Mouse (Mus musculus): ENCODE results near the gene Cog3.

Cog3 gene

GRCm38 (mm10) chr14:75707771-75708170, 46.5 kb downstream of the Cog3 start:
- no peak for ATAC-seq (ENCODE audit: insufficient number of reproducible peaks, low FRiP score, low TSS enrichment)

DNA sequence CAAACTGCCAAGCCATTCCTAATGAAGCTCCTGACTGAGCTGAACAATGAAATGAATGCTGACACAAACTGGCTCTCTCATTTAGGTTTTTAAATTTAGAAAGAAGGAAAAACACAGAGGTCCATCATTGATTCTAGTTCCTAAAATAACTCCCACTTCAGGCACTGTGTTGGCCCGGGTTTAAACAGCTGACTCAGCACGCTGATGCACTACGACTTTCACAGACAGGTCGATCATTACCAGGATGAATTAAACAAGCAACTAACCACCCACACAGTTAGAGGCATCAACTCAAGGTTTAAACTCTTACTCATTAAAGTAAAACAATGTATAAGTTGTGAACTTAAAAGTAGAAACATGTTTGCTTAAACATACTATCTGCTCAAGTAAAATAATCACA, 47.7 kb downstream of the Cog3 start:
- no peak for ATAC-seq (ENCODE audit: insufficient number of reproducible peaks, low FRiP score, low TSS enrichment)

GRCm38 (mm10) chr14:75697928-75698327, 56.4 kb downstream of the Cog3 start:
- no peak for ATAC-seq (ENCODE audit: insufficient number of reproducible peaks, low FRiP score, low TSS enrichment)

DNA sequence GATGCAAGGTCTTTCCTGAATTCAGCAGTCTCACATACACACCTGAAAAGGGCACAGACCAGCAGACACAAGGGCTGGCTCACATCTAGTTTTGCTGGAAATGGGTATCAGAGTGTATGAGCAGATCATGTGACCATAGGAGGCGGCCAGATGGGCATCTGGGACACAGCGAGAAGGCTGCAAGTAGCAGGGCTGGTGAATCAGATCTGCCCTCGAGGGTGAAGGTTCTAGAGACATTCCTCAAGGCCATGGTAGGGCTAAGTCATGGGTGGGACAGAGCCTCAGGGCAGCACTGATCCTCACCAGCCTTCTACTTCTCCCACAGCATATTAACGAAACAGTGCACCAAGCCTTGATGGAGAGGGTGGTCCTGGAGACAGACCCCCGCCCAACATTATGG, 58.2 kb downstream of the Cog3 start:
- ATAC-seq (ENCODE audit: insufficient number of reproducible peaks, low FRiP score, low TSS enrichment): 0 out of 2 replicates have a peak, but pooled peaks have one; percentile 16

- ATAC-seq (ENCODE audit: insufficient number of reproducible peaks, low FRiP score, low TSS enrichment): no peak
Measured at GRCm38 (mm10) chr14:75690428-75690827, 63.9 kb downstream of the Cog3 start.

DNA sequence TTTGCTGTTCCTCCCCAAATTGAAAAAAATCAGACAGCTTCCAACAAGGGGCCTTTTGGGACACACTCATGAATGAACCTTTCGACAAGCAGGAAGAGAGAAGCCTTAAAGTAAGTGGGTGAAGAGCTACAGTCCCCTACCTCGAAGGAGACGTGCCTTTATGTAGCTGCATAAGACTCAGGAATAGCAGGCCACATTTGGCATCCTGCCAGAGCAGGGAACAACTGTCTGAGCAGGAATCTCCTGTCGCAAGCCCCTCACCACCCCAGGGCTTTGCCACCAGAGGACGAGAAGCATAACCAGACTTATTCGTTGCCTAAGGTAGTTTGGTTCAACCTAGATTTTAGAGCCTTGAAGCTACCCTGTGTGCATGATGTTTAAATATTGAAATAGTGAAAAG, 78.0 kb downstream of the Cog3 start:
- ATAC-seq (ENCODE audit: insufficient number of reproducible peaks, low FRiP score, low TSS enrichment): no peak

DNA sequence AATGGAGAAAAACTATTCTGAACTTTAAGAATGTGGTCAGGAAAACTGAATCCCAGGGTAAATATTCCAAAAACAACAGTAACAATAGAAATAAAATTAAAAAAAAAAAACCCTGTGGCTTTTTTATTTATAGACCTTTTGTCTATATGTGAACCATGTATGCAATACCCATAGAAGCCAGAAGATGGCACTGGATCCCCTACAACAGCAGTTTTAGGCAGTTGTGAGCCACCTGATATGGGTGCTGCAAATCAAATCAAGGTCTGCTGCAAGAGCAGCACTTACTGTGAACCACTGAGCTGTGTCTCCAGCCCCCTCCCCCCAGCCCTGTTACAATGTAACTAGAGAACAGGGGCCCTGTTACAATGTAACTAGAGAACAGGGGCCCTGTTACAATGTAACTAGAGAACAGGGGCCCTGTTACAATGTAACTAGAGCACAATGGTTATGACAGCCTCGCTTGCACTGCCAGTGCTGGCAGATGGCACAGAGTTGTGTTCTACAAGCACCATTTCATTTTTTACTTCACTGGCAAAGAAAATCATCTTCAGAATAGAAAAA, 85.2 kb downstream of the Cog3 start:
- ATAC-seq (ENCODE audit: insufficient number of reproducible peaks, low FRiP score, low TSS enrichment): no peak

DNA sequence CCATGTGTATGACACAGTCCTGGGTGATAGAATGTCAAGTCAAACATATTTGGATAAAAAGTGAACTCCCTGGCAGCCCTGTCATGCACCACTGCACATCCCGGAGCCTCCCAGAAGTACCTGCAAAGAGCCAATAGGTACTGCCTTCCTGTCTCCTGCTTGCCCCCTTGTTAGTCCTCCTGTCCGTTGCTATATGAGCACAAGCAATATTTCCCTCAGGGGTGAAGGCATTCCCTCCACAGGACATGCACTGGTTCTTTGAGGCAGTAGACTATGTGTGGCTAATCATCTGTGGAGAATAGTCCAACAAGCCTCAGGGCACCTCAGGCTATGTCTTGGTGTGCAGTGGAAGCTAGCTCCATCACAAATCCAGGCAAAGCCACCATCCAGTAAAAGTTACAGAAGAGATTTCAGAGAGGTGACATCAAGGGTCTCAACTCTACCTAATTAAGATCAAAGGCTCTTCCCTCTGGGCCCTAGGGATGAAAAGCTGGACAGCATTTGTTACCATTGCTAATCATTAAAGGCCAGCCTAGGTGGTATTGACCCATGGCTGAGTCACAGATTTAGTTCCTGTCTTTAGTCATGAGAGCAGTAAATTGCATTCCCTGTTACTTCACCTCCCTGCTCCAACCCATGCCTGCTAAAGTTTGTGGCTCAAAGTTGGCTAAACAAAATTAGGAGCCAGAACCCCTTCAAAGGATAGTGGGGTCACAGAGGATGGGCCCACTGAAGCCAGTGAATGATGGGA, 88.7 kb downstream of the Cog3 start:
- ATAC-seq (ENCODE audit: insufficient number of reproducible peaks, low FRiP score, low TSS enrichment): no peak

DNA sequence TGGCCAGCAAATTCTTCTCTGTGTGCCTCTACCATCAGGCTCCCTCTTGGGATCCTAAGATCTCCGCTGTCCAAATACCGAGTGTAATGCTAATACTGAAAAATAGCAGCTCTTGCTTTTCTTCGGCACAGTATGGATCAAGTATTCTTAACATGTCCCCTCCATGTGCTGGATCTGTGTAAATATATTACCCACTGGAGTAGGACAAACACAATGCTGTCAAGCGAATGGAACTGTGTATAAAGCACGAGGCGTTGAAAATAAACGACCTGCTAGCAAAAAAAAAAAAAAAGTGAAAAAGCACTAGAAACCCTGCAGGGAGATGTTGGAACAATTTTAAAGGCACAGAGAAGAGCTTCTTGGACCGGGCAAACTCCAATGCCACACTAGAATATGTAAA, 92.8 kb downstream of the Cog3 start:
- ATAC-seq (ENCODE audit: insufficient number of reproducible peaks, low FRiP score, low TSS enrichment): no peak

DNA sequence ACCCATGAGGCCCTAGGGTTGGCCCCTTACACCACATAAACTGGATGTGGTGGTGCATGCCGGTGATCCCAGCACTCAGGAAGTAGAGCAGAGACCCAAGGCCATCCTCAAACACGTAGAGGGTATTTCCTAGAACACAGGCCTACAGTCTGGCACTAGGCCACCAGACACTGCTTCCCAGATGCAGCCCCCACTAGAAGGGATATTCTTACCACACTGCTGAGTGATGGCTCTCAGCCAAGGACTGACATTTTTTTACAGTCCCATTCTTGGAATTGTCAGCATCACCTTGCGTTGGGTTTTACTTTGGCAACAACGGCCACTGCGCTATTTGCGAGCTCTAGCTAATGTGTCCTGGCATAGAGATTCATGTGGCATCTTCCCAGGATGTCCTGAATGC, 93.4 kb downstream of the Cog3 start:
- ATAC-seq (ENCODE audit: insufficient number of reproducible peaks, low FRiP score, low TSS enrichment): no peak

All from cerebellum, adult (tissue).